Mouse (Mus musculus) heart, embryonic 15.5 days (tissue): Measurements from ENCODE around the gene Dxo. TPM values are rescaled to one million over a fixed set of nuclear protein-coding genes. Genes with fewer than 3 reads are reported as not detected.
"Not testable (repeated sequence)": the region's sequence is repeated elsewhere in the genome, so short reads cannot be mapped to it uniquely, and the experiment has no call there.

ENCODE experiments used
- ATAC-seq: fragments of 200-750 bp; cut with Nextera tagmentation; replicated peaks from 2 replicates; pipeline ENCODE4 v1.8.0; 2017; ENCODE audit warnings: low read depth, moderate TSS enrichment; ENCODE audit not compliant: insufficient number of reproducible peaks, insufficient read depth, low FRiP score
- H3K27ac ChIP-seq: fragments of 300-500 bp; sonication (generic); 2 replicates; pipeline ENCODE4 v1.5.1; 2015; ENCODE audit warnings: mild to moderate bottlenecking, inconsistent platforms
- H3K27me3 ChIP-seq: fragments of 300-500 bp; sonication (generic); 2 replicates; pipeline ENCODE4 v1.6.1; 2015; ENCODE audit warnings: inconsistent platforms
- H3K36me3 ChIP-seq: fragments of 300-500 bp; sonication (generic); 2 replicates; pipeline ENCODE4 v1.6.1; 2015; ENCODE audit warnings: mild to moderate bottlenecking, inconsistent platforms
- H3K4me1 ChIP-seq: fragments of 300-500 bp; sonication (generic); replicated peaks from 2 replicates; pipeline ENCODE4 v1.6.1; 2015; ENCODE audit warnings: inconsistent platforms
- H3K4me2 ChIP-seq: fragments of 300-500 bp; sonication (generic); 2 replicates; pipeline ENCODE4 v1.6.1; 2015; ENCODE audit warnings: inconsistent platforms, mild to moderate bottlenecking, moderate library complexity
- H3K4me3 ChIP-seq: fragments of 300-500 bp; sonication (generic); 2 replicates; pipeline ENCODE4 v1.5.1; 2015; ENCODE audit warnings: mild to moderate bottlenecking, inconsistent platforms
- H3K9ac ChIP-seq: fragments of 300-500 bp; sonication (generic); 2 replicates; pipeline ENCODE4 v1.6.1; 2015; ENCODE audit warnings: mild to moderate bottlenecking, inconsistent platforms
- H3K9me3 ChIP-seq: fragments of 300-500 bp; sonication (generic); replicated peaks from 2 replicates; pipeline ENCODE4 v1.6.1; 2016; ENCODE audit warnings: inconsistent platforms
- WGBS: fragments of 180-500 bp; shearing (Covaris S2); methylation state at CpG from one replicate; pipeline ENCODE4 v1.1.7; 2015; ENCODE audit warnings: mixed read lengths; 5-methylcytosine and 5-hydroxymethylcytosine counted together
- polyA plus RNA-seq: library from polyadenylated mRNA; unstranded; fragments of >200 nt; fragmentation: Nextera tagmentation; extraction: Ambion mirVana; gene quantifications from 2 replicates; pipeline ENCODE4 v1.2.1, GENCODE M21; 2015

The Dxo gene
- polyA plus RNA-seq, 1 experiment from 2014 or later = 32.0 TPM

GRCm38 (mm10) chr17:34804301-34804700 is 32.5 kb upstream of the Dxo start, which contains the start of gene Cyp21a1:
TSS of gene Cyp21a1 (minus strand) at chr17:34804561.
- H3K4me3 ChIP-seq, H3K4me1 ChIP-seq: not testable (repeated sequence)
- 78% methylated on average over 6 of the region's 6 CpGs for WGBS

GRCm38 (mm10) chr17:34804871-34805562 is 31.8 kb upstream of the Dxo start:
- 0 out of 2 replicates have a peak, but pooled peaks have one; percentile 27 for ATAC-seq
- Histone ChIP-seq H3K36me3 (no peaks in the 10 kb centered on the region), H3K4me1 (no peaks in the 10 kb centered on the region), H3K9ac (no peak overlapping the region), H3K4me2 (no peak overlapping the region), H3K27ac (no peak overlapping the region), H3K27me3 (no peaks in the 10 kb centered on the region), H3K9me3 (peaks cover 3% of the 10 kb centered on the region; the same call in 1 of the 2 replicates), H3K4me3 (no peak overlapping the region)
- WGBS = 70% methylated on average over 6 of the region's 6 CpGs

More at GRCm38 (mm10) chr17:34804301-34804700, 32.5 kb upstream of the Dxo start, which contains the start of gene Cyp21a1:
- not testable (repeated sequence) for H3K4me2 ChIP-seq, H3K36me3 ChIP-seq, H3K27ac ChIP-seq, H3K27me3 ChIP-seq, H3K9me3 ChIP-seq, H3K9ac ChIP-seq, ATAC-seq

GRCm38 (mm10) chr17:34807176-34807575 is 29.6 kb upstream of the Dxo start:
- 62% methylated on average over 3 of the region's 3 CpGs for WGBS
- no peak overlapping the region for H3K4me2 ChIP-seq
- H3K36me3 ChIP-seq = no peaks in the 10 kb centered on the region
- no peak for ATAC-seq
- no peak overlapping the region for H3K27ac ChIP-seq
- no peak overlapping the region for H3K9ac ChIP-seq
- H3K9me3 ChIP-seq = peaks cover 3% of the 10 kb centered on the region; the same call in 1 of the 2 replicates
- H3K4me1 ChIP-seq = no peaks in the 10 kb centered on the region
- H3K27me3 ChIP-seq = no peaks in the 10 kb centered on the region
- no peak overlapping the region for H3K4me3 ChIP-seq

GRCm38 (mm10) chr17:34808599-34809205 is 28.1 kb upstream of the Dxo start:
- Histone ChIP-seq H3K4me2 (no peak overlapping the region), H3K36me3 (no peaks in the 10 kb centered on the region), H3K4me3 (no peak overlapping the region), H3K27ac (no peak overlapping the region), H3K27me3 (no peaks in the 10 kb centered on the region), H3K9me3 (peaks cover 3% of the 10 kb centered on the region; the same call in 1 of the 2 replicates), H3K9ac (no peak overlapping the region), H3K4me1 (no peaks in the 10 kb centered on the region)
- no peak for ATAC-seq
- WGBS = 76% methylated on average over 6 of the region's 6 CpGs

- WGBS = 80% methylated on average over 5 of the region's 5 CpGs
Observed at GRCm38 (mm10) chr17:34810411-34810810, 26.4 kb upstream of the Dxo start.

GRCm38 (mm10) chr17:34810811-34811210 is 26.0 kb upstream of the Dxo start:
- not testable (repeated sequence) for H3K4me1 ChIP-seq, H3K36me3 ChIP-seq, H3K9me3 ChIP-seq, H3K4me2 ChIP-seq, ATAC-seq, H3K9ac ChIP-seq, H3K27ac ChIP-seq, H3K4me3 ChIP-seq, H3K27me3 ChIP-seq
- 84% methylated on average over 8 of the region's 8 CpGs for WGBS

More at GRCm38 (mm10) chr17:34810411-34810810, 26.4 kb upstream of the Dxo start:
- H3K36me3 ChIP-seq, H3K27me3 ChIP-seq, H3K4me1 ChIP-seq, H3K27ac ChIP-seq, H3K9ac ChIP-seq, H3K4me3 ChIP-seq, H3K9me3 ChIP-seq, H3K4me2 ChIP-seq, ATAC-seq: not testable (repeated sequence)

- no peak for ATAC-seq
- Histone ChIP-seq H3K9me3 (no peaks in the 10 kb centered on the region), H3K27me3 (no peaks in the 10 kb centered on the region), H3K36me3 (no peaks in the 10 kb centered on the region), H3K9ac (no peak overlapping the region), H3K4me2 (no peak overlapping the region), H3K4me1 (no peaks in the 10 kb centered on the region), H3K27ac (no peak overlapping the region), H3K4me3 (no peak overlapping the region)
- WGBS = 70% methylated on average over 15 of the region's 15 CpGs
Observed at GRCm38 (mm10) chr17:34811275-34811674, 25.5 kb upstream of the Dxo start.

- H3K36me3 ChIP-seq, ATAC-seq, H3K4me1 ChIP-seq, H3K9me3 ChIP-seq, H3K4me3 ChIP-seq, H3K4me2 ChIP-seq, H3K9ac ChIP-seq, H3K27me3 ChIP-seq, H3K27ac ChIP-seq: not testable (repeated sequence)
- WGBS = 56% methylated on average over 12 of the region's 12 CpGs
Observed at GRCm38 (mm10) chr17:34813747-34814146, 23.1 kb upstream of the Dxo start.

GRCm38 (mm10) chr17:34814818-34815370 is 21.9 kb upstream of the Dxo start:
- H3K9me3 ChIP-seq = no peaks in the 10 kb centered on the region
- 68% methylated on average over 7 of the region's 7 CpGs for WGBS
- no peaks in the 10 kb centered on the region for H3K36me3 ChIP-seq
- no peak overlapping the region for H3K9ac ChIP-seq
- no peak overlapping the region for H3K4me2 ChIP-seq
- H3K27ac ChIP-seq = no peak overlapping the region
- H3K27me3 ChIP-seq = no peaks in the 10 kb centered on the region
- H3K4me1 ChIP-seq = no peaks in the 10 kb centered on the region
- H3K4me3 ChIP-seq = no peak overlapping the region
- ATAC-seq = no peak

GRCm38 (mm10) chr17:34830776-34831175 is 6.0 kb upstream of the Dxo start:
- H3K4me3 ChIP-seq, H3K27me3 ChIP-seq, H3K27ac ChIP-seq, H3K4me2 ChIP-seq, H3K9me3 ChIP-seq, H3K9ac ChIP-seq, H3K4me1 ChIP-seq, ATAC-seq: not testable (repeated sequence)
- 92% methylated on average over 1 of the region's 1 CpGs for WGBS
- H3K36me3 ChIP-seq = peaks cover 52% of the 10 kb centered on the region

GRCm38 (mm10) chr17:34836155-34836855 is 514 bp upstream of the Dxo start:
- H3K9ac ChIP-seq = peak overlapping the region; percentile 75
- peak overlapping the region; percentile 92 for H3K4me3 ChIP-seq
- no peaks in the 10 kb centered on the region for H3K27me3 ChIP-seq
- H3K4me1 ChIP-seq = peaks cover 20% of the 10 kb centered on the region
- peak overlapping the region; percentile 71; the same call in 1 of the 2 replicates for H3K27ac ChIP-seq
- H3K4me2 ChIP-seq = peak overlapping the region; percentile 99
- H3K36me3 ChIP-seq = peaks cover 32% of the 10 kb centered on the region
- H3K9me3 ChIP-seq = no peaks in the 10 kb centered on the region
- ATAC-seq = peak; percentile 56
- 5% methylated on average over 44 of the region's 48 CpGs for WGBS
